Mouse (Mus musculus): ENCODE measurements around the gene Fam57b.

- no peak for TF ChIP-seq CTCF (IDR thresholded peaks at IDR 0.05; ENCODE audit: control insufficient read depth, insufficient read depth, insufficient replicate concordance, low read depth, low read length)
- TF ChIP-seq POLR2A (IDR thresholded peaks at IDR 0.05; ENCODE audit: control insufficient read depth, low read depth, low read length) = no peak
Observed at GRCm38 (mm10) chr7:126775185-126775977, 22.1 kb upstream of the Fam57b start.

Data from testis, adult 2 months (tissue).